Mouse (Mus musculus) erythroblast, embryonic 14.5 days (primary cell): ENCODE results near the gene Coq7. TPM values are rescaled to one million over a fixed set of nuclear protein-coding genes. Genes with fewer than 3 reads are reported as not detected.

ENCODE experiments used
- H3K27me3 ChIP-seq: 2 replicates; pipeline ENCODE4 v1.6.1; 2012; ENCODE audit warnings: inconsistent platforms; ENCODE audit not compliant: control insufficient read depth
- H3K36me3 ChIP-seq: 2 replicates; pipeline ENCODE4 v1.6.1; 2012; ENCODE audit warnings: mild to moderate bottlenecking, inconsistent platforms; ENCODE audit not compliant: control insufficient read depth
- H3K4me1 ChIP-seq: 2 replicates; pipeline ENCODE4 v1.6.1; 2012; ENCODE audit warnings: inconsistent platforms; ENCODE audit not compliant: control insufficient read depth
- H3K4me3 ChIP-seq: replicated peaks from 2 replicates; pipeline ENCODE3; 2012; ENCODE audit warnings: moderate library complexity, mild to moderate bottlenecking, inconsistent platforms
- H3K9me3 ChIP-seq: 2 replicates; pipeline ENCODE4 v1.6.1; 2012; ENCODE audit warnings: low read length, inconsistent platforms, mixed read lengths; ENCODE audit not compliant: control insufficient read depth
- GATA1 ChIP-seq: IDR thresholded peaks from 2 replicates; pipeline ENCODE4 v1.6.1; 2012; ENCODE audit warnings: low read length, inconsistent platforms, mixed read lengths
- TAL1 ChIP-seq: IDR thresholded peaks from 3 replicates; pipeline ENCODE4 v1.6.1; 2012; ENCODE audit warnings: low read length, inconsistent platforms, mixed read lengths
- polyA plus RNA-seq: library from polyadenylated mRNA; stranded (reverse); fragments of >175 nt; gene quantifications from 2 replicates; pipeline ENCODE4 v1.2.3, GENCODE M21; 2012

The Coq7 gene
- polyA plus RNA-seq, 1 experiment: 2.4 TPM

- Histone ChIP-seq H3K4me3 (no peak overlapping the region), H3K9me3 (peaks cover 2% of the 10 kb centered on the region; the same call in 1 of the 2 replicates), H3K36me3 (no peaks in the 10 kb centered on the region), H3K27me3 (no peaks in the 10 kb centered on the region), H3K4me1 (no peaks in the 10 kb centered on the region)
- TF ChIP-seq GATA1 (no peak), TAL1 (no peak)
Observed at GRCm38 (mm10) chr7:118476428-118476827, 56.7 kb downstream of the Coq7 start.

- Histone ChIP-seq H3K4me1 (no peaks in the 10 kb centered on the region), H3K4me3 (no peak overlapping the region), H3K36me3 (no peaks in the 10 kb centered on the region), H3K27me3 (no peaks in the 10 kb centered on the region), H3K9me3 (peaks cover 2% of the 10 kb centered on the region; the same call in 1 of the 2 replicates)
- no peak for TF ChIP-seq GATA1
- no peak for TF ChIP-seq TAL1
Observed at GRCm38 (mm10) chr7:118475008-118475705, 58.0 kb downstream of the Coq7 start.

- Histone ChIP-seq H3K36me3 (no peaks in the 10 kb centered on the region), H3K27me3 (no peaks in the 10 kb centered on the region), H3K9me3 (peaks cover 2% of the 10 kb centered on the region; the same call in 1 of the 2 replicates), H3K4me1 (no peaks in the 10 kb centered on the region), H3K4me3 (no peak overlapping the region)
- TF ChIP-seq GATA1 (no peak), TAL1 (no peak)
Observed at GRCm38 (mm10) chr7:118472886-118473285, 60.3 kb downstream of the Coq7 start.

- TF ChIP-seq TAL1 (no peak), GATA1 (no peak)
Observed at GRCm38 (mm10) chr7:118468060-118468459, 65.1 kb downstream of the Coq7 start.

GRCm38 (mm10) chr7:118464432-118464831, 68.7 kb downstream of the Coq7 start:
- no peak for TF ChIP-seq TAL1
- no peak for TF ChIP-seq GATA1
- Histone ChIP-seq H3K27me3 (no peaks in the 10 kb centered on the region), H3K4me3 (no peak overlapping the region), H3K9me3 (no peaks in the 10 kb centered on the region), H3K36me3 (no peaks in the 10 kb centered on the region), H3K4me1 (no peaks in the 10 kb centered on the region)

More at GRCm38 (mm10) chr7:118468060-118468459, 65.1 kb downstream of the Coq7 start:
- no peak overlapping the region for H3K4me3 ChIP-seq
- H3K36me3 ChIP-seq: no peaks in the 10 kb centered on the region
- no peaks in the 10 kb centered on the region for H3K9me3 ChIP-seq
- no peaks in the 10 kb centered on the region for H3K4me1 ChIP-seq
- H3K27me3 ChIP-seq: no peaks in the 10 kb centered on the region

- H3K27me3 ChIP-seq: no peaks in the 10 kb centered on the region
- TF ChIP-seq GATA1 (no peak), TAL1 (no peak)
- no peaks in the 10 kb centered on the region for H3K36me3 ChIP-seq
- H3K4me1 ChIP-seq: no peaks in the 10 kb centered on the region
- H3K4me3 ChIP-seq: no peak overlapping the region
- H3K9me3 ChIP-seq: no peaks in the 10 kb centered on the region
Observed at GRCm38 (mm10) chr7:118462818-118463762, 70.1 kb downstream of the Coq7 start.

GRCm38 (mm10) chr7:118461400-118462136, 71.6 kb downstream of the Coq7 start:
- no peak for TF ChIP-seq TAL1
- no peak for TF ChIP-seq GATA1
- no peak overlapping the region for H3K4me3 ChIP-seq
- H3K9me3 ChIP-seq: no peaks in the 10 kb centered on the region
- H3K4me1 ChIP-seq: no peaks in the 10 kb centered on the region
- no peaks in the 10 kb centered on the region for H3K36me3 ChIP-seq
- no peaks in the 10 kb centered on the region for H3K27me3 ChIP-seq

Other genes with a start within 250 kb of the Coq7 start
- gene Syt17, start 85.1 kb downstream of the Coq7 start, polyA plus RNA-seq: 0.02 TPM in 1 of 2 replicates, not detected in the other
- not detected in 2 replicates for gene Itpripl2, start 41.4 kb downstream of the Coq7 start, polyA plus RNA-seq
- not detected in 2 replicates for gene Tmc7, start 51.4 kb upstream of the Coq7 start, polyA plus RNA-seq
- not detected in 2 replicates for gene Tmc5, start 63.9 kb upstream of the Coq7 start, polyA plus RNA-seq
- 7.3 and 8.4 TPM in 2 replicates for gene Gde1, start 172.4 kb upstream of the Coq7 start, polyA plus RNA-seq
- 0.18 and 0.22 TPM in 2 replicates for gene Ccp110, start 179.2 kb upstream of the Coq7 start, polyA plus RNA-seq
- gene Vps35l, start 206.9 kb upstream of the Coq7 start, polyA plus RNA-seq: 1.1 and 1.2 TPM in 2 replicates